Mouse (Mus musculus): ENCODE measurements around the gene Sez6l.

GRCm38 (mm10) chr5:112523796-112524195 is 53.2 kb downstream of the Sez6l start:
- TF ChIP-seq CTCF (conservative IDR thresholded peaks at IDR 0.05; ENCODE audit: low read length) (no peak), POU5F1 (IDR thresholded peaks at IDR 0.05; ENCODE audit: borderline replicate concordance, low read length) (no peak)
